Mouse (Mus musculus) urinary bladder, adult 2 months (tissue): ENCODE measurements around the gene Disc1. TPM values are rescaled to one million over a fixed set of nuclear protein-coding genes. Genes with fewer than 3 reads are reported as not detected.

Source experiments
- DNase-seq: peaks from one replicate; pipeline ENCODE4 v3.0.0; 2022; ENCODE audit warnings: low spot score
- polyA plus RNA-seq: library from polyadenylated mRNA; depleted of rRNA; stranded (reverse); fragments of >200 nt; gene quantifications from 2 replicates; pipeline ENCODE4 v1.2.3, GENCODE M21; 2012

Gene Disc1
- polyA plus RNA-seq, 1 experiment, result 0.91 TPM

DNA sequence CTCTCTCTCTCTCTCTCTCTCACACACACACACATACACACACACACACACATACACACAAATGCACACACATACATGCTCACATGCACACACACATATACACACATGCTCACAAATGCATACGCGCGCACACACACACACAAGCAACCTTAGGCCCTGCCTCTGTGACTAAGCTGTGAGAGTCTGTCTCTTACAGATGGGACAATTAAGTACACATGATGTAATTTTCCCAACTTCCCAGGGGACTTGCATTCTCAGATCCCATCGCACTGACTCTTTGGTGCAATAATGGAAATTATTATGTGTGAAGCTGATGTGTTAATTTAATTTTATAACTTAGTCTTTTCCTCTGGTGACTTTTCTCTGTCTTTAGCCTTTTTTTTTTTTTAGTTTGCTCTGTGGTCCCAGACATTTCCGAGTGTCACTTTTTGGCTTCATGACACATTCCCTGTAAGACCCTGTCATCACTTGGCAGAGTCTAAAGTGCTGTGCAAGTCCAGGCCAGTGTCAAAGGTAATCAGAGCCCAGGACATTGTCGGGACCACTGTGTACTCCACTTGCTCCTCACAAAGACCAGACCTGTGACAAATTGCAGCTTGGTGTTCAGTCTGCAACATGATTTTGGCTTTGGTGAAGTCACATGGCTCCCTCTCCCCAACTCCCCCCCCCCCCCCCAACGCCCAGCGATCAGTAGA lies 205.0 kb downstream of the Disc1 start:
- no peak for DNase-seq

- DNase-seq, result no peak
Observed at GRCm38 (mm10) chr8:125268181-125268705, 214.2 kb downstream of the Disc1 start.

GRCm38 (mm10) chr8:125270292-125270691 lies 216.3 kb downstream of the Disc1 start:
- DNase-seq, result no peak

DNA sequence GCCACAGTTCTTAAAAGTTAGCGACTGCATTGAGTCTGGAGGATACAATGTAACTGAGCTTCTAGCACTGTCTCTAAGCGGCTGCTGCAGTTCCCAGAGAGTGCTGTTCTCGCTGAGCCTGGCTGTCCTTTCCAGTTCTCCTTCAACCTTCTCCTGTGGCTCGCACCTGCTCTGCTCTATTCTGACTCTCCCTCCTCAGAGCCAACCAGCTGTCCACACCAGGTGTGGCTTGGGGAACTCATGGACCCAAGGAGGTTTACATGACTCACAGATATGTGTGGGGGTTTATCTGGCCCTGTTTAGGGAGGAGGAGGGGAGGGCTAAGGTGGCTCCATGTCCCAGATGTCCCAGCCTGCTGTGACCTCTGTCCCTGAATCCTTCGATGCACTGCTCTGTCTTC lies 217.4 kb downstream of the Disc1 start:
- no peak for DNase-seq

DNA sequence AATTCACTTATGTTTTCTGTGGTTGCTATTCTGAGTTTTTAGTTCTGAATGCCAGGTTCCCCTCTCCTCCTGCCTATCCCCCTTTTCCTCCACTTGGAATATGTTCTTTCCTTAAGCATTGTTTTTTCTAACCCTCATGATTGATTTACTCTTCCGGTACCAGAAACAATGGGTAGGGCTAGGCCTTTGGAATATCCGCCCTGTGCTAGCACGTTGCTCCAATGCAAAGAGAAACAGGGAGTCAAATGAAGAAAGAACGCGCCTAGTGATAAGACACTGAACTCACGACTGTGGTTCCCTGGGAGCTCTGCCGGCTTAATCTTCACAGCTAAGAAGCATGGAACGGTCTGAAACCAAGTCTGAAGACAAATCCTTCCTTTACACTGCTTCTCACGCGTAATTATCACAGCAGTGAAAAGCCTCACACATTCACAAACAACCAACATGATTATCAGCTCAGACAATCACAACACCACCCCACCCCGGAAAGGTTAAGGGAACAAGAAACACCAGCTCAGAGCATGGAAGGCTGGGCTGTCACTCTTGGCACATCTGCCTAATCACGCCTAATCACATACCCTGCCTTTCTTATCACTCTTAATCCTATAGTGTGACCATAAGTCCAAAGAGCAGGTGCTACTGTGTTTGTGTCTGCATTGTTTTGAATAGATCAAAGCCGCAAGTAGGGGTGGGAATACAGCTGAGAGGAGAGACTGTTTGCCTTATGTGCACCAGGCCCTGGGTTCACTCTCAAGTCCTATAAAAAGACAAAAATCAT lies 218.3 kb downstream of the Disc1 start:
- no peak for DNase-seq

DNA sequence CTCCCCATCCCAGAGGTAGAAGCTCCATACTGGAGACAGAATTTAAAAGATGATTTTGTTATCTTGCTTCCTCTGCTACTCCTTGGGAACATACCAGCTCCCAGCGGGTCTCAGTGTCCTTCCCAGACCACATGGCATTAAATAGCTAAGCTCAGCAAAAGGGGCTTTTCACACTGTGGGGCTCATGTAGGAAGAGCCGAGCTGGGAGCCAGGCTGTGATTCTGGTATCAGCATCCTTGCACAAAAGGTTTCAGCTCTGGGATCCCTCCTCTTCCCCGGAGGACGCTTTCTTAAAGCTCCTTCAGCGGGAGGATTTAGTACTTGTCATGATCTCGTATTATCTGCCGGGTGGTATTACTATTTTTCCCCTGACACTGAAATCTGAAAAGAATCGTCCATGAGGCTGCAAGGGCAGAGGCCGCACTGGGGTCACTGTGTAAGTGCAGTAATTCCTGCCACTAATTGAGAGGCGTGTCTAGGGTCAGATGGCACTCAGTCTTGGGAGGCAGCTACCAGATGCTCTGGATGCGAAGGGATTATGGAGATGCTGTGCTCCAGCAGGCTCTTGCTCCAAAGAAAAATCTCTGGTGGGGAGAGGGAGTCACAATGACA lies 223.2 kb downstream of the Disc1 start:
- no peak for DNase-seq

DNA sequence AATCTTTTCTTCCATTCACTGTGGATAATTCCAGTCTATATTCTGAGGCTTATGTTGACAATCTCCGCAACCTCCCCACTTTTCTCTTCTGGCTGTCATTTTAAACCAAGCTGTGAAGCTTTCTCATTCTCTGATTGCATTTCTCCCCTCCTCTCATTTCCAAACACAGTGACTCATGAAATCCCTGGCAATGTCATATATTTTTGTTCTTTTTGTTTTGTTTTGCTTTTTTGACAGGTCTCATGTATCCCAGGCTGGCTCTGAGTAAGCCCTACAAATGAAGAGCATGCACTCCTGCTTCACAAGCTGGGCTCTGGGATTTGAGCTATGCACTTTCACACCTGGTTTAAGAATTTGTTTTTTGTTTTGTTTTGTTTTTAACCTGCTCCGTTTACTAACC lies 225.2 kb downstream of the Disc1 start:
- DNase-seq, result no peak

- DNase-seq, result no peak
Observed at GRCm38 (mm10) chr8:125279892-125280291, 225.9 kb downstream of the Disc1 start.

GRCm38 (mm10) chr8:125282531-125282930 lies 228.5 kb downstream of the Disc1 start:
- no peak for DNase-seq

DNA sequence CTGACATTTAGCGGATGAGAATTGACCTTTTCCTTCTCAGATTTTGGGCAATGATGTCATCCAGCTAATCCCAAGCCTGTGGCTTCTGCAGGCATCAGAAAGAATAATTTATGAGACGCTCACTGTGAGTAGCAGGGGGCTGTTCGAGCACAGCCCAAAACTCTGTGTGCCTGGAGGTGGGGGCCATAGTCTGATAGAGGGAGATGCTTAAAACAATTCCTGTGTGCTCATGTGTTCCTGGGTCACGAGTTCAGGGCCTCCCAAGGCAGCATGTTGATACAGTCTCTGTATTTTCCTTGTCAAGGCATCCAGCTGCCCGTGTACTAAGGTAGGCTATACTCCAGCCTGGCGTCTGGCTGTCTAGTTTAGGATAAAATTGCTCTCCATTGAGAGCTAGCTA lies 229.5 kb downstream of the Disc1 start:
- DNase-seq, result no peak

DNA sequence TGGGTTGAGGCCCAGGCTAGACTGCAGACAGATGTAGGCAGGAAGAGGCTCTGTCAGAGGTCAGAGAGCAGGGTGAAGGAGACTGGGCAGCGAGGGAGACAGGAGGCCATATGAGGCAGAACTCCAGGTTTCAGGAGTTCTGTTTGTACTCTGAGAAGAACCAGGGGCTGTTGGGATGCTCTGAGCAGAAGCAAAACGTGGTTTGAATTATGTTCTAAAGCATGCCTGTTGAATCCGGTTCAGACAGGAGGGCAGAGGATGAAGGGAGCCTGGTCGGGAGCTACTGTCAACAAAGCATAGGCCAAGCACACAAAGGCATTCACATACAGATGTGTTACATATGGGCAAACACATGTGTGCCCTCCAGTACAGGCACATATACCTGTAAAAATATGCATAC lies 230.9 kb downstream of the Disc1 start:
- DNase-seq, result no peak

DNA sequence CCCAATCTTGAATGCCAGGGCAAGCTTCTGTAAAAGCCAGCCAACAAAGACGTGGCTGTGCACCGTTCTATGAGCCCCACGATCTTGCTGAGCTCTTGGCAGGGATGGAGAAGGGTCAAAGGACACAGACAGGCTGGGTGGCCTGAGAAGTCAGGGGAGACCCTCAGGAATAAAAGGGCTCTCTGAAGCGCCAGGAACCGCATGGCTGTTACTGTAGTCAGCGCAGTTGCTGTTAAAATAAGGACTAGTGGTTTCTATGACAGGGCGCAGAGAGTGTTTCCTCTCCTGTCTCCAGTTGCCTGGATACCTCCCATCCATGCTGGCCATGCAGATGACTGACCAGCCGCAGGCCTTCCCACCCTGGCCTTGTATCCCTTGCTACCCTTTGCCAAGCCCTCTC lies 231.4 kb downstream of the Disc1 start:
- no peak for DNase-seq

GRCm38 (mm10) chr8:125285966-125286681 lies 232.1 kb downstream of the Disc1 start:
- no peak for DNase-seq

DNA sequence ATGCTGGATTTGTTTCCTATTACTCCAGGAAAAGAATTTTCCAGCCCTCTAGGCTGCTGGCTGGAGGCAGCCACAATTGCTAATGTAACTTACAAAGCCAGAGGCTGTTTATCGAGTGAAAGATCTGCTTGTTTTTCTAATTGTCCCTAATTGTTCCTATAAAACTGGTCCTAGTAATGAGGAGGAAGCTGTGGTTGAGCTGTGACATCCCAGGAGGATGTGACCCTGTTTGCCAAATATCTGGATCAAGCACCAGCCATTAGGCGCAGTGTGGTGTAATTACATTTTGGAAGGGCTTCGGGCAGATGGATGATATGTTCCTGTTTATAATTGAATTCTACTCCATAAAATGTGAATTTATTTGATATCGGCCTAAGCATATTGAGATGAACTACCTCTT lies 233.3 kb downstream of the Disc1 start:
- no peak for DNase-seq

GRCm38 (mm10) chr8:125287841-125288341 lies 233.9 kb downstream of the Disc1 start:
- DNase-seq, result no peak

DNA sequence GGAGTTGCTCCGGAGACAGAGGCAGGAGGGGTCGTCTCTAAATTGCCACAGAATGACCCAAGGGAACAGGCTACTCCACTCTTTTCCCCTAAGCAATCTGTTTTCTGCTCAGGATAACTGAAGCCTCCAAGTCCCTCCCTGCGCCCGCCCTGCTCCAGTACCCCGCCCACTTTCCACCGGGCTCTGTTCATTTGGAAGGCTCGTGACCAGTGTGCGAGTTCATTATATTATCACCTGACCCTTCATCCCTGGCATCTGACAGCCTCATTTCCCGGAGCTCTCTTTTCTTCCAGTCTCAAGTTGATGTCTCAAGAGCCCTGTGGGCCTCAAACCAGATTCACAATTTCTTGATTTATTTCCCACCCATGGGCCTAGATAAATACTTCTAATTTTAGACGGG lies 237.5 kb downstream of the Disc1 start:
- DNase-seq, result no peak

DNA sequence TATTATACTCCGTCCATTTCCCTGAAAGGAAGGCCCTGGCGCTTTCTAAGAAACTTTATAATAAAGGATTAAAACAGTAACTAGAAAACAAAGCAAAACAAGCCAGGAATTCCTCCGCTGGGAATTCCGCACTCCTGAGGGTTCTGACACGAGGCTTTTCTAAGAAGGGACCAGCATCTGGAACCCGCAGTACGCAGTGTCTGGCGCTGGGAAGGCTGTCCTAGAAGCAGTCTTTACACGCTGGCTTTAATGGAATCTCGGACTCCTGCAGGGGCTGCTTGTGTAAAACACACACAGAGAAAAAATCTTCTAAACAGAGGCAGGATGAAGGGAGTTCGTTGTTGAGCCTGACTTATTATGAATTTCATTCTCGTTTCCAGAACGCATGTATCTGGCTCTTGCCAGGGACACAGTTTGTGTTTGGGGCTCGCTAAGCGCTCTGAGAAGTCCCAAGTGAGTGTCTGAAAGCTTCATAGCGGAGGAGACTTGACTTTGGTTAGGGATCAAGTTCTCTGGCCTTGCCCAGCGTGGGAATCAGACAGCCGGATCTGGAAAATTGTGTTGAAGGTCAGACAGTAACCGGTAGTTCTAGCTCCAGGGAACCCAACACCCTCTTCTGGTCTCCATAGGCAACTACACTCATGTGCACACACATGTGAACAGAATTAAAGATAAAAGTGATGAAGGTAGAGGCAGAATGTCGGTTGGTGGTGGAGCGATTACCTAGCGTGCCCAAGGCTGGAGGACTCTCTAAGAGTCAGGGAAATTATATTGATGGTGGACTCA lies 238.1 kb downstream of the Disc1 start:
- DNase-seq, result no peak

DNA sequence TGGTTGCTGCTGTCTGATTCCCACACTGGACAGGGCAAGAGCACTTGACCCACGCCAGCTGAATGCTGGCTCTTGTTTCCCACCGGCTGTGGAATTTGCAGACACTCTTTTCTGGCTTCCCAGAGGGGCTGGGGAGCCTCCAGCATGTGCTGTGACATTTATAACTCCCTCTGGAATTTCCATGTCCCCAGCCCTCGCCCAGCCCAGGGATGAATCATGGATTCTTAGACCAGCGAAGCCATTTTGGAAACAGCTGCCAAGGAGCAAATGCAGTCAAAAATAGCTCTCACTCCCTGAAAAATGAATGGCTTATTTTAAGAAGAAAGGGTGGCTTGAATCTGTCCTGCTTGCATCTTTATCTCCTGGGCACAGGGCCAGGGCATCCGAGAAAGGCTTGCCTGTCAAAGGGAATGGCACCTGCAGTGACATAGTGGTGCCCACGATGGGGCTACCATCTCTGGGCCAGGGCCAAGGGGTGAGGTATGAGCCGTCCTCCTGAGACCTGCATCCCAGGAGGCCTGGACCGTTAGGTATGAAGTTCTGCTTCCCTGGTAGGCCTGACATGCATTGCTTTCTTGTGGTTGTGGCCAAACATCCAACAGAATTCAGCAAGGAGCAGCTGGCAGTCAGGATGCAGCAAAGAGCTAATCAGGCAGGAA lies 239.1 kb downstream of the Disc1 start:
- peak; percentile 24 for DNase-seq

GRCm38 (mm10) chr8:125299248-125299647 lies 245.3 kb downstream of the Disc1 start:
- DNase-seq, result no peak

GRCm38 (mm10) chr8:125301931-125302361 lies 248.0 kb downstream of the Disc1 start:
- no peak for DNase-seq
